Mouse (Mus musculus) neural tube, embryonic 12.5 days (tissue): ENCODE results near the gene Arhgap15. TPM values are rescaled to one million over a fixed set of nuclear protein-coding genes. Genes with fewer than 3 reads are reported as not detected.

Experiments used
- ATAC-seq: fragments of 200-750 bp; cut with Nextera tagmentation; 2 replicates; pipeline ENCODE4 v1.8.0; 2017; ENCODE audit warnings: low read depth, mild to moderate bottlenecking, moderate TSS enrichment, moderate library complexity; ENCODE audit not compliant: low FRiP score
- H3K27ac ChIP-seq: fragments of 300-500 bp; sonication (generic); 2 replicates; pipeline ENCODE4 v1.5.1; 2016
- H3K27me3 ChIP-seq: fragments of 300-500 bp; sonication (generic); replicated peaks from 2 replicates; pipeline ENCODE4 v1.6.1; 2016; ENCODE audit warnings: mild to moderate bottlenecking
- H3K36me3 ChIP-seq: fragments of 300-500 bp; sonication (generic); 2 replicates; pipeline ENCODE4 v1.6.1; 2016; ENCODE audit warnings: mild to moderate bottlenecking
- H3K4me1 ChIP-seq: fragments of 300-500 bp; sonication (generic); 2 replicates; pipeline ENCODE4 v1.6.1; 2016
- H3K4me2 ChIP-seq: fragments of 300-500 bp; sonication (generic); replicated peaks from 2 replicates; pipeline ENCODE4 v1.6.1; 2016; ENCODE audit warnings: mild to moderate bottlenecking
- H3K4me3 ChIP-seq: fragments of 300-500 bp; sonication (generic); 2 replicates; pipeline ENCODE4 v1.5.1; 2016
- H3K9ac ChIP-seq: fragments of 300-500 bp; sonication (generic); 2 replicates; pipeline ENCODE4 v1.6.1; 2016; ENCODE audit warnings: mild to moderate bottlenecking
- H3K9me3 ChIP-seq: fragments of 300-500 bp; sonication (generic); 2 replicates; pipeline ENCODE4 v1.6.1; 2016; ENCODE audit warnings: mild to moderate bottlenecking
- WGBS: fragments of 180-500 bp; shearing (Covaris S2); methylation state at CpG from one replicate; pipeline ENCODE4 v1.1.7; 2016; 5-methylcytosine and 5-hydroxymethylcytosine counted together
- polyA plus RNA-seq: library from polyadenylated mRNA; unstranded; fragments of >200 nt; fragmentation: Nextera tagmentation; extraction: Ambion mirVana; gene quantifications from 2 replicates; pipeline ENCODE4 v1.2.1, GENCODE M21; 2016

Gene Arhgap15
- polyA plus RNA-seq, 1 experiment from 2014 or later: 0.81 TPM

GRCm38 (mm10) chr2:43962466-43962865, 213.8 kb downstream of the Arhgap15 start:
- H3K27me3 ChIP-seq: no peaks in the 10 kb centered on the region
- ATAC-seq: no peak
- no peak overlapping the region for H3K4me2 ChIP-seq
- H3K4me3 ChIP-seq: no peak overlapping the region
- no peaks in the 10 kb centered on the region for H3K4me1 ChIP-seq
- WGBS: 51% methylated on average over 5 of the region's 5 CpGs
- no peak overlapping the region for H3K9ac ChIP-seq
- no peak overlapping the region for H3K27ac ChIP-seq
- no peaks in the 10 kb centered on the region for H3K9me3 ChIP-seq
- no peaks in the 10 kb centered on the region for H3K36me3 ChIP-seq

GRCm38 (mm10) chr2:43968581-43968980, 220.0 kb downstream of the Arhgap15 start:
- no peak overlapping the region for H3K9ac ChIP-seq
- no peak for ATAC-seq
- H3K27me3 ChIP-seq: no peaks in the 10 kb centered on the region
- no peaks in the 10 kb centered on the region for H3K9me3 ChIP-seq
- H3K36me3 ChIP-seq: no peaks in the 10 kb centered on the region
- no peak overlapping the region for H3K4me3 ChIP-seq
- no peaks in the 10 kb centered on the region for H3K4me1 ChIP-seq
- H3K4me2 ChIP-seq: no peak overlapping the region
- WGBS: 81% methylated on average over 4 of the region's 4 CpGs
- H3K27ac ChIP-seq: no peak overlapping the region

- no peak overlapping the region for H3K4me3 ChIP-seq
- peak; percentile 63; the same call in 1 of the 2 replicates for ATAC-seq
- no peaks in the 10 kb centered on the region for H3K27me3 ChIP-seq
- no peaks in the 10 kb centered on the region for H3K36me3 ChIP-seq
- no peak overlapping the region for H3K9ac ChIP-seq
- no peaks in the 10 kb centered on the region for H3K4me1 ChIP-seq
- WGBS: 76% methylated on average over 11 of the region's 11 CpGs
- H3K4me2 ChIP-seq: no peak overlapping the region
- no peaks in the 10 kb centered on the region for H3K9me3 ChIP-seq
- no peak overlapping the region for H3K27ac ChIP-seq
These were observed 229.1 kb downstream of the Arhgap15 start for GRCm38 (mm10) chr2:43977732-43978131.

- Histone ChIP-seq H3K9ac (no peak overlapping the region), H3K27ac (no peak overlapping the region), H3K9me3 (no peaks in the 10 kb centered on the region), H3K4me3 (no peak overlapping the region), H3K36me3 (no peaks in the 10 kb centered on the region), H3K4me1 (no peaks in the 10 kb centered on the region), H3K4me2 (no peak overlapping the region), H3K27me3 (no peaks in the 10 kb centered on the region)
- WGBS: 72% methylated on average over 13 of the region's 13 CpGs
- 0 out of 2 replicates have a peak, but pooled peaks have one; percentile 21 for ATAC-seq
These were observed 229.8 kb downstream of the Arhgap15 start for GRCm38 (mm10) chr2:43978177-43979013.

- H3K27ac ChIP-seq: no peak overlapping the region
- H3K36me3 ChIP-seq: no peaks in the 10 kb centered on the region
- no peaks in the 10 kb centered on the region for H3K4me1 ChIP-seq
- H3K4me2 ChIP-seq: no peak overlapping the region
- H3K4me3 ChIP-seq: no peak overlapping the region
- H3K9me3 ChIP-seq: no peaks in the 10 kb centered on the region
- ATAC-seq: no peak
- no peaks in the 10 kb centered on the region for H3K27me3 ChIP-seq
- 81% methylated on average over 14 of the region's 14 CpGs for WGBS
- H3K9ac ChIP-seq: no peak overlapping the region
These were observed 237.4 kb downstream of the Arhgap15 start for GRCm38 (mm10) chr2:43986066-43986465.

GRCm38 (mm10) chr2:43987919-43988318, 239.3 kb downstream of the Arhgap15 start:
- Histone ChIP-seq H3K36me3 (no peaks in the 10 kb centered on the region), H3K27me3 (no peaks in the 10 kb centered on the region), H3K4me1 (no peaks in the 10 kb centered on the region), H3K27ac (no peak overlapping the region), H3K4me3 (no peak overlapping the region), H3K4me2 (no peak overlapping the region), H3K9me3 (no peaks in the 10 kb centered on the region), H3K9ac (no peak overlapping the region)
- 69% methylated on average over 3 of the region's 3 CpGs for WGBS
- ATAC-seq: no peak

- WGBS: 71% methylated on average over 5 of the region's 5 CpGs
- ATAC-seq: no peak
- H3K9ac ChIP-seq: no peak overlapping the region
- no peaks in the 10 kb centered on the region for H3K27me3 ChIP-seq
- H3K27ac ChIP-seq: no peak overlapping the region
- H3K4me3 ChIP-seq: no peak overlapping the region
- H3K36me3 ChIP-seq: no peaks in the 10 kb centered on the region
- no peaks in the 10 kb centered on the region for H3K9me3 ChIP-seq
- no peak overlapping the region for H3K4me2 ChIP-seq
- H3K4me1 ChIP-seq: no peaks in the 10 kb centered on the region
These were observed 241.2 kb downstream of the Arhgap15 start for GRCm38 (mm10) chr2:43989850-43990249.

GRCm38 (mm10) chr2:43992510-43992909, 243.9 kb downstream of the Arhgap15 start:
- no peak for ATAC-seq
- Histone ChIP-seq H3K27me3 (no peaks in the 10 kb centered on the region), H3K36me3 (no peaks in the 10 kb centered on the region)

GRCm38 (mm10) chr2:44002454-44002853, 253.8 kb downstream of the Arhgap15 start:
- no peaks in the 10 kb centered on the region for H3K9me3 ChIP-seq
- no peaks in the 10 kb centered on the region for H3K4me1 ChIP-seq
- H3K4me2 ChIP-seq: no peak overlapping the region
- no peak overlapping the region for H3K9ac ChIP-seq
- H3K4me3 ChIP-seq: no peak overlapping the region
- WGBS: 73% methylated on average over 1 of the region's 1 CpGs
- ATAC-seq: no peak
- H3K36me3 ChIP-seq: no peaks in the 10 kb centered on the region
- H3K27me3 ChIP-seq: no peaks in the 10 kb centered on the region
- H3K27ac ChIP-seq: no peak overlapping the region

More at GRCm38 (mm10) chr2:43992510-43992909, 243.9 kb downstream of the Arhgap15 start:
- Histone ChIP-seq H3K4me2 (no peak overlapping the region), H3K4me1 (no peaks in the 10 kb centered on the region), H3K9me3 (no peaks in the 10 kb centered on the region), H3K4me3 (no peak overlapping the region), H3K9ac (no peak overlapping the region), H3K27ac (no peak overlapping the region)
- 88% methylated on average over 7 of the region's 7 CpGs for WGBS

GRCm38 (mm10) chr2:44010249-44010648, 261.6 kb downstream of the Arhgap15 start:
- no peak for ATAC-seq
- H3K4me2 ChIP-seq: no peak overlapping the region
- no peak overlapping the region for H3K27ac ChIP-seq
- no peaks in the 10 kb centered on the region for H3K36me3 ChIP-seq
- no peaks in the 10 kb centered on the region for H3K27me3 ChIP-seq
- H3K9me3 ChIP-seq: no peaks in the 10 kb centered on the region
- WGBS: 83% methylated on average over 1 of the region's 1 CpGs
- H3K4me1 ChIP-seq: no peaks in the 10 kb centered on the region
- no peak overlapping the region for H3K9ac ChIP-seq
- no peak overlapping the region for H3K4me3 ChIP-seq

- ATAC-seq: no peak
- Histone ChIP-seq H3K9ac (no peak overlapping the region), H3K4me3 (no peak overlapping the region), H3K9me3 (no peaks in the 10 kb centered on the region), H3K36me3 (no peaks in the 10 kb centered on the region), H3K4me2 (no peak overlapping the region), H3K27me3 (no peaks in the 10 kb centered on the region), H3K27ac (no peak overlapping the region), H3K4me1 (no peaks in the 10 kb centered on the region; the same call in 1 of the 2 replicates)
- WGBS: 90% methylated on average over 5 of the region's 5 CpGs
These were observed 264.8 kb downstream of the Arhgap15 start for GRCm38 (mm10) chr2:44013388-44013787.

GRCm38 (mm10) chr2:44016720-44017119, 268.1 kb downstream of the Arhgap15 start:
- Histone ChIP-seq H3K4me2 (no peak overlapping the region), H3K9ac (no peak overlapping the region)
- 84% methylated on average over 3 of the region's 3 CpGs for WGBS

More at GRCm38 (mm10) chr2:44016720-44017119, 268.1 kb downstream of the Arhgap15 start:
- no peaks in the 10 kb centered on the region for H3K9me3 ChIP-seq
- no peak overlapping the region for H3K4me3 ChIP-seq
- no peaks in the 10 kb centered on the region for H3K36me3 ChIP-seq
- no peak overlapping the region for H3K27ac ChIP-seq
- ATAC-seq: no peak
- H3K27me3 ChIP-seq: no peaks in the 10 kb centered on the region
- no peaks in the 10 kb centered on the region; the same call in 1 of the 2 replicates for H3K4me1 ChIP-seq
